In the genomic region with DNA sequence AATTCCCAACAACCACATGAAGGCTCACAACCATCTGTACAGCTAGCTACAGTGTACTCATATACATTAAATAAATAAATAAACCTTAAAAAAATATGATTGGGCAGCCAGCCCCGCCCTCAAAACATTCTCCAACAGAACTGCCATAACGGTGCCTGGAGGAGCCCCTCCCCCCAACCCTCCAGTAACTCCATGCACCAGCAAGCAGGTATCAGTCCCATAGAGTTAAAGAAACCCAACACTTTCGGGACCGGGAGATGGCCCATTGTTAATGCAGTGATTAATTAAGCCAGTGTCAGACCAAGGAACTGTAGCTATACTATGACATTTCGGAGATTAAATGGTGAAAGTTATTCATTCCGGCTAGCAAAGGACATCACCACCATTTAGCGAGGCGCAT, we compare ENCODE assay signal across 8 mouse cellular contexts. TPM values are rescaled to one million over a fixed set of nuclear protein-coding genes. Genes with fewer than 3 reads are reported as not detected.
DNase-seq lines count a peak whose midpoint lies in the region; ATAC-seq and TF ChIP-seq lines count a peak whose summit lies in the region.

No protein-coding gene starts in this region.

- peak overlapping the region; percentile 70 for H3K4me2 ChIP-seq in hindbrain, embryonic 14.5 days (replicated peaks)
- H3K4me2 ChIP-seq in midbrain, embryonic 16.5 days (ENCODE audit: low read length), result peak overlapping the region; percentile 80

- H3K4me1 ChIP-seq in cortical plate, adult 2 months (ENCODE audit: control insufficient read depth, insufficient read depth, low read length), result 0 out of 2 replicates have a peak, but pooled peaks cover 2% of the 10 kb centered on the region
- peaks cover 11% of the 10 kb centered on the region for H3K4me1 ChIP-seq in hindbrain, embryonic 14.5 days (replicated peaks; ENCODE audit: control insufficient read depth, insufficient read depth, low read length)
- H3K4me1 ChIP-seq in midbrain, embryonic 16.5 days (ENCODE audit: control insufficient read depth, insufficient read depth, low read length), result peaks cover 14% of the 10 kb centered on the region

- peak overlapping the region; percentile 95 for H3K27ac ChIP-seq in layer of hippocampus, adult 2 months
- H3K27ac ChIP-seq in cortical plate, adult 2 months (ENCODE audit: insufficient read depth, low read length), result no peak overlapping the region
- H3K27ac ChIP-seq in hindbrain, embryonic 14.5 days, result peak overlapping the region; percentile 84
- H3K27ac ChIP-seq in midbrain, embryonic 16.5 days (ENCODE audit: low read length), result peak overlapping the region; percentile 87

- TF ChIP-seq POLR2A in cortical plate, adult 2 months (IDR thresholded peaks at IDR 0.05; ENCODE audit: extremely low read depth, insufficient read depth, low read length), result no peak

- no peak for DNase-seq in layer of hippocampus, adult 2 months (ENCODE audit: low spot score in 2 of 2)
- no peak for DNase-seq in layer of hippocampus, adult 9-11 months
- no peak for DNase-seq in hindbrain, embryonic 14.5 days (ENCODE audit: low spot score)
- DNase-seq in spleen, postnatal 14 days (ENCODE audit: low spot score in 2 of 2), result no peak
- DNase-seq in right cerebral cortex, postnatal 25 days, result no peak
- no peak for DNase-seq in adrenal gland, adult (ENCODE audit: inconsistent age in 2 of 2, low spot score in 1 of 2)

- peak overlapping the region; percentile 75 for H3K9ac ChIP-seq in hindbrain, embryonic 14.5 days
- peak overlapping the region; percentile 90 for H3K9ac ChIP-seq in midbrain, embryonic 16.5 days (ENCODE audit: low read depth, low read length)

- no peaks in the 10 kb centered on the region for H3K9me3 ChIP-seq in hindbrain, embryonic 14.5 days (ENCODE audit: control insufficient read depth, low read length)
- H3K9me3 ChIP-seq in midbrain, embryonic 16.5 days (replicated peaks; ENCODE audit: control insufficient read depth, low read length, poor library complexity, severe bottlenecking), result no peaks in the 10 kb centered on the region

- no peak for ATAC-seq in hindbrain, embryonic 14.5 days (ENCODE audit: low FRiP score)
- ATAC-seq in midbrain, embryonic 16.5 days, result peak; percentile 15

- H3K4me3 ChIP-seq in layer of hippocampus, adult 2 months, result peak overlapping the region; percentile 95
- peak overlapping the region; percentile 59 for H3K4me3 ChIP-seq in cortical plate, adult 2 months (ENCODE audit: insufficient read depth, low read length)
- H3K4me3 ChIP-seq in hindbrain, embryonic 14.5 days (replicated peaks; ENCODE audit: low read length), result peak overlapping the region; percentile 74
- H3K4me3 ChIP-seq in midbrain, embryonic 16.5 days (ENCODE audit: low read depth, low read length), result peak overlapping the region; percentile 73

- no peaks in the 10 kb centered on the region for H3K27me3 ChIP-seq in hindbrain, embryonic 14.5 days (ENCODE audit: control insufficient read depth, insufficient read depth, low read length)
- H3K27me3 ChIP-seq in midbrain, embryonic 16.5 days (ENCODE audit: control insufficient read depth, insufficient read depth, low read depth, low read length), result no peaks in the 10 kb centered on the region

- 16% methylated on average over 8 of the region's 8 CpGs for WGBS in hindbrain, embryonic 14.5 days
- WGBS in midbrain, embryonic 16.5 days, result 18% methylated on average over 8 of the region's 8 CpGs

- no peak for TF ChIP-seq CTCF in layer of hippocampus, adult 2 months (conservative IDR thresholded peaks at IDR 0.05)
- TF ChIP-seq CTCF in cortical plate, adult 2 months (IDR thresholded peaks at IDR 0.05; ENCODE audit: extremely low read depth, insufficient read depth, low read length), result no peak

- H3K36me3 ChIP-seq in hindbrain, embryonic 14.5 days (replicated peaks; ENCODE audit: control insufficient read depth, insufficient read depth), result peaks cover 42% of the 10 kb centered on the region
- peaks cover 26% of the 10 kb centered on the region for H3K36me3 ChIP-seq in midbrain, embryonic 16.5 days (ENCODE audit: control insufficient read depth, insufficient read depth, low read length)

RNA-seq across cellular contexts. Expression of gene Rrp1, which starts 1.0 kb away (rescaled TPM):
- 100 to 1,000 TPM; 352 to 358 TPM for total RNA-seq in layer of hippocampus, adult 2 months (2021)
- 519 and 613 TPM in 2 replicates for polyA plus RNA-seq in cortical plate, adult 2 months (2012; rRNA removed)
- polyA plus RNA-seq in hindbrain, embryonic 14.5 days (2014; fragmentation: Nextera tagmentation; extraction: Ambion mirVana), result 324 and 336 TPM in 2 replicates
- polyA plus RNA-seq in midbrain, embryonic 16.5 days (2015; fragmentation: Nextera tagmentation; extraction: Ambion mirVana), result 406 and 431 TPM in 2 replicates

RNA-seq across cellular contexts. Expression of gene Cstb, which starts 13.6 kb away (rescaled TPM):
- total RNA-seq in layer of hippocampus, adult 2 months (2021), result 10 to 100 TPM; 29.9 to 34.9 TPM
- 69.3 and 78.3 TPM in 2 replicates for polyA plus RNA-seq in cortical plate, adult 2 months (2012; rRNA removed)
- 97.3 and 119 TPM in 2 replicates for polyA plus RNA-seq in hindbrain, embryonic 14.5 days (2014; fragmentation: Nextera tagmentation; extraction: Ambion mirVana)
- 90.7 and 94.6 TPM in 2 replicates for polyA plus RNA-seq in midbrain, embryonic 16.5 days (2015; fragmentation: Nextera tagmentation; extraction: Ambion mirVana)

RNA-seq across cellular contexts. Expression of gene Pdxk, which starts 52.9 kb away (rescaled TPM):
- total RNA-seq in layer of hippocampus, adult 2 months (2021), result 10 to 100 TPM; 95.6 to 96.1 TPM
- polyA plus RNA-seq in cortical plate, adult 2 months (2012; rRNA removed), result 76.7 and 77.7 TPM in 2 replicates
- 30.0 and 32.9 TPM in 2 replicates for polyA plus RNA-seq in hindbrain, embryonic 14.5 days (2014; fragmentation: Nextera tagmentation; extraction: Ambion mirVana)
- 47.4 and 58.8 TPM in 2 replicates for polyA plus RNA-seq in midbrain, embryonic 16.5 days (2015; fragmentation: Nextera tagmentation; extraction: Ambion mirVana)

RNA-seq across cellular contexts. Expression of gene Agpat3, which starts 59.6 kb away (rescaled TPM):
- 100 to 1,000 TPM; 207 to 216 TPM for total RNA-seq in layer of hippocampus, adult 2 months (2021)
- polyA plus RNA-seq in cortical plate, adult 2 months (2012; rRNA removed), result 241 and 251 TPM in 2 replicates
- 80.3 and 81.5 TPM in 2 replicates for polyA plus RNA-seq in hindbrain, embryonic 14.5 days (2014; fragmentation: Nextera tagmentation; extraction: Ambion mirVana)
- 61.4 and 66.3 TPM in 2 replicates for polyA plus RNA-seq in midbrain, embryonic 16.5 days (2015; fragmentation: Nextera tagmentation; extraction: Ambion mirVana)
